Mouse (Mus musculus) ES-Bruce4 (cell line): Measurements from ENCODE around the gene Cep44.

Experiments used
- CTCF ChIP-seq: IDR thresholded peaks from one replicate; pipeline ENCODE4 v1.8.1; 2011; ENCODE audit warnings: low read depth, low read length
- EP300 ChIP-seq: IDR thresholded peaks from 2 replicates; pipeline ENCODE4 v1.6.1; 2011; ENCODE audit warnings: low read depth, low read length; ENCODE audit not compliant: insufficient read depth
- POLR2A ChIP-seq: IDR thresholded peaks from one replicate; pipeline ENCODE4 v1.8.1; 2011; ENCODE audit warnings: low read length; ENCODE audit not compliant: insufficient read depth

DNA sequence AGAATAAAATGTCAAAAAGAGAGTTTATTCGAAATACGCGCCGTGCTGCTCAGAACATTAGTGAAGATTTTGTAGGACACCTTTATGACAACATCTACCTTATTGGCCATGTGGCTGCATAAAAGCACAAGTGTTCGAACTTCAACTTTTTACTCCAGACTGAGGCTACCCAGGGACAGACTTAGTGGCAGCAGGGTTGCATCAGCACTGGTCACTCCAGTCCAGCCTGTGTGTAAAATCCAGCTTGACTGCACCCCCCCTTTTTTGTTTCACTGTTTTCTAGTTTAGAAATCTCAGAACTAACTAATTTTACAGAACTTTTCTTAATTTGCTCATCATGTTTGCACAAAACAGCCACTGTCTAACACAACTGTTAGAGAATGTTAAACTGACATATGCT lies 40.7 kb upstream of the Cep44 start:
- TF ChIP-seq EP300 (no peak), CTCF (no peak), POLR2A (no peak)
